In the genomic region with DNA sequence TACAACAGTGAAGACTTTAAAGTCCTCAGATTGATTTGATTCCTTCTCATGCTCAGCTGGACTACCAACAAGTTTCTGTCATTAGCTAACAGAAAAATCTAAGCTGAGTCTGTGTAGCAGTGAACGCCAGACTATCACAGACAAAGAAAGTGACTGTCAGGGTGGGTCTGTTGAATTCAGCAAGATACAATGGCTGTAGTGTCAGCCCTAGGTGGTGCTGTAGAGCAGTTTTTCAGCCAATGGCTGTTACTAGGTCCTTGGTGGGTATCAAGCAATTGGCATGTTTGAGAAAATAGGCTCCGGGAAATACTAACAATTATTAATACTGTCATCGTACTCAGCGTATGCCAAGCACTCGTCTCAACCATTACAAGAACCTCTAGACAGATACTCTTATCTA, we compare ENCODE assay signal across 8 mouse cellular contexts.
DNase-seq lines count a peak whose midpoint lies in the region; ATAC-seq and TF ChIP-seq lines count a peak whose summit lies in the region.
"Had no signal": no experiment of that assay in that cellular context is flagged by ENCODE, and none has a peak within 500 bp of the region (broad histone marks: within the 10 kb centered on the region; RNA-seq: fewer than 3 reads in every experiment).

No protein-coding gene starts in this region.

- 83% methylated on average over 5 of the region's 5 CpGs for WGBS in kidney, adult 2 months
- 71% methylated on average over 5 of the region's 5 CpGs for WGBS in embryonic facial prominence, embryonic 11.5 days

- no peak overlapping the region for H3K27ac ChIP-seq in kidney, adult 2 months (ENCODE audit: insufficient read depth, low read depth, low read length)
- no peak overlapping the region for H3K27ac ChIP-seq in ES-E14 (ENCODE audit: insufficient read depth, low read depth, low read length, poor library complexity, severe bottlenecking)
- no peak overlapping the region for H3K27ac ChIP-seq in embryonic facial prominence, embryonic 11.5 days (replicated peaks; ENCODE audit: low read depth, low read length)
- H3K27ac ChIP-seq: embryonic facial prominence, embryonic 13.5 days had no signal

- no peak overlapping the region for H3K4me3 ChIP-seq in kidney, adult 2 months (ENCODE audit: insufficient read depth, low read depth, low read length)
- no peak overlapping the region for H3K4me3 ChIP-seq in ES-E14 (ENCODE audit: insufficient read depth in 1 of 2, low read depth in 1 of 2, low read length in 2 of 2, poor library complexity in 1 of 2, severe bottlenecking in 1 of 2)
- H3K4me3 ChIP-seq in embryonic facial prominence, embryonic 11.5 days (ENCODE audit: low read depth, low read length) = no peak overlapping the region
- H3K4me3 ChIP-seq: embryonic facial prominence, embryonic 13.5 days had no signal

- no peaks in the 10 kb centered on the region for H3K4me1 ChIP-seq in kidney, adult 2 months (ENCODE audit: control insufficient read depth, insufficient read depth, low read length)
- no peaks in the 10 kb centered on the region for H3K4me1 ChIP-seq in ES-E14 (ENCODE audit: control insufficient read depth in 2 of 2, insufficient read depth in 2 of 2, low read length in 2 of 2, poor library complexity in 1 of 2)
- H3K4me1 ChIP-seq in embryonic facial prominence, embryonic 11.5 days (ENCODE audit: control insufficient read depth, insufficient read depth, low read length) = no peaks in the 10 kb centered on the region
- H3K4me1 ChIP-seq: embryonic facial prominence, embryonic 13.5 days had no signal

- no peak overlapping the region for H3K9ac ChIP-seq in ES-E14 (ENCODE audit: insufficient read depth, low read depth, low read length, poor library complexity, severe bottlenecking)
- no peak overlapping the region for H3K9ac ChIP-seq in embryonic facial prominence, embryonic 11.5 days (replicated peaks; ENCODE audit: low read length)
- H3K9ac ChIP-seq: embryonic facial prominence, embryonic 13.5 days had no signal

- peak; percentile 47 for DNase-seq in kidney, adult 2 months
- no peak for DNase-seq in kidney, adult 11 months
- DNase-seq in A20 (ENCODE audit: low read depth, low spot score) = peak; percentile 37
- peak; percentile 60 for DNase-seq in ES-E14 (ENCODE audit: low read depth, low spot score)
- peak; percentile 58 for DNase-seq in embryonic facial prominence, embryonic 11.5 days (ENCODE audit: low spot score)
- peak; percentile 71 for DNase-seq in lung, postnatal 14 days
- peak; percentile 62 for DNase-seq in thymus, postnatal 4 days

- H3K27me3 ChIP-seq in kidney, adult 2 months (replicated peaks; ENCODE audit: control insufficient read depth, insufficient read depth, low read length) = no peaks in the 10 kb centered on the region
- no peaks in the 10 kb centered on the region; the same call in 1 of the 2 replicates for H3K27me3 ChIP-seq in embryonic facial prominence, embryonic 11.5 days (ENCODE audit: control insufficient read depth, insufficient read depth, low read length)
- H3K27me3 ChIP-seq: embryonic facial prominence, embryonic 13.5 days had no signal

- H3K4me2 ChIP-seq in embryonic facial prominence, embryonic 11.5 days (ENCODE audit: low read depth, low read length) = no peak overlapping the region
- H3K4me2 ChIP-seq: embryonic facial prominence, embryonic 13.5 days had no signal

- ATAC-seq in embryonic facial prominence, embryonic 11.5 days (replicated peaks; ENCODE audit: insufficient number of reproducible peaks, low FRiP score, low TSS enrichment, low read depth) = no peak

- in situ Hi-C loops in ES-E14 (cut with MboI; ENCODE audit: low sequenced_read_pairs in 2 of 2, unreplicated experiment in 2 of 2) = loop anchor here in 1 of 2 experiments (25.0 kb wide), 1 partner anchor 452 kb away; no protein-coding TSS in a partner anchor

- H3K36me3 ChIP-seq in kidney, adult 2 months (ENCODE audit: control insufficient read depth, insufficient read depth, low read length) = no peaks in the 10 kb centered on the region
- H3K36me3 ChIP-seq in ES-E14 (ENCODE audit: control insufficient read depth, insufficient read depth, low read length, poor library complexity, severe bottlenecking) = no peaks in the 10 kb centered on the region
- no peaks in the 10 kb centered on the region for H3K36me3 ChIP-seq in embryonic facial prominence, embryonic 11.5 days (replicated peaks; ENCODE audit: control insufficient read depth, insufficient read depth, low read depth, low read length)
- H3K36me3 ChIP-seq: embryonic facial prominence, embryonic 13.5 days had no signal

- TF ChIP-seq CTCF in kidney, adult 2 months (conservative IDR thresholded peaks at IDR 0.05; ENCODE audit: insufficient read depth, insufficient read length, low read depth, low read length) = peak; percentile 32; the same call in 1 of the 2 replicates

- no peak for TF ChIP-seq POLR2A in kidney, adult 2 months (IDR thresholded peaks at IDR 0.05; ENCODE audit: low read depth, low read length)

- no peaks in the 10 kb centered on the region for H3K9me3 ChIP-seq in ES-E14 (ENCODE audit: control insufficient read depth, insufficient read depth, low read depth, low read length)
- H3K9me3 ChIP-seq in embryonic facial prominence, embryonic 11.5 days (replicated peaks; ENCODE audit: control insufficient read depth, low read length) = no peaks in the 10 kb centered on the region
- H3K9me3 ChIP-seq: embryonic facial prominence, embryonic 13.5 days had no signal

TF ChIP-seq in ES-E14, 5 proteins besides CTCF, POLR2A, EP300 and RAD21:
- TF ChIP-seq ZNF384 (IDR thresholded peaks at IDR 0.05; ENCODE audit: low read depth, low read length) (no peak), ZC3H11A (IDR thresholded peaks at IDR 0.05; ENCODE audit: borderline replicate concordance, low read depth, low read length) (no peak), CHD2 (IDR thresholded peaks at IDR 0.05; ENCODE audit: low read depth, low read length) (no peak), MAFK (IDR thresholded peaks at IDR 0.05; ENCODE audit: insufficient read depth, low read depth, low read length) (no peak), HCFC1 (IDR thresholded peaks at IDR 0.05; ENCODE audit: borderline replicate concordance, insufficient read depth, low read length) (no peak)
